Mouse (Mus musculus): Measurements from ENCODE around the gene Olfr429. TPM values are rescaled to one million over a fixed set of nuclear protein-coding genes. Genes with fewer than 3 reads are reported as not detected.
"Not testable (repeated sequence)": the region's sequence is repeated elsewhere in the genome, so short reads cannot be mapped to it uniquely, and the experiment has no call there.

Olfr429 gene
- polyA plus RNA-seq (2015; fragmentation: Nextera tagmentation; extraction: Ambion mirVana), result not detected in 2 replicates

DNA sequence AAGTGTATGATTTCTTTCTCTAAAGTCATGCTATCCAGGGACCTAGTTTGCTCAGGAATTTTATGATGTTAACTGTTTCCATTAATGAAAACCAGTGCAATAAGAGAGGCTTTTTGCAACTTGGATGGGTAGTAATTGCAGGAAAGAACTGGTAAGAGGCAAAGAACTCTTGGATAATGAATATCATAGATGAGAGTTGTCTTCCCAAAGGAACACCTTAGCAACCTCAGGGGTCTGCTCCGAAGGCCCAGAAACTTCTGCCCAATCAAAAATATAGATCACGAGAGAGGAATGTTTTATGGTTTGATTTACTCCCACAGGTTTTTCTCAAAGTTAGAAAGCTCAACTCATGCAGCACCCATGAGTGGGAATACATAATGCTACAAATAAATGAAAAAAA, at the start of gene Olfr429:
Olfr429 (plus strand) TSS at position 301 of the 400 bp plus-strand sequence.
- H3K9ac ChIP-seq (replicated peaks), result no peak within 1 kb of the TSS
- no peak within 1 kb of the TSS for H3K4me3 ChIP-seq
- whole genome bisulfite sequencing, result 92% methylated on average over 2 of the region's 2 CpGs

DNA sequence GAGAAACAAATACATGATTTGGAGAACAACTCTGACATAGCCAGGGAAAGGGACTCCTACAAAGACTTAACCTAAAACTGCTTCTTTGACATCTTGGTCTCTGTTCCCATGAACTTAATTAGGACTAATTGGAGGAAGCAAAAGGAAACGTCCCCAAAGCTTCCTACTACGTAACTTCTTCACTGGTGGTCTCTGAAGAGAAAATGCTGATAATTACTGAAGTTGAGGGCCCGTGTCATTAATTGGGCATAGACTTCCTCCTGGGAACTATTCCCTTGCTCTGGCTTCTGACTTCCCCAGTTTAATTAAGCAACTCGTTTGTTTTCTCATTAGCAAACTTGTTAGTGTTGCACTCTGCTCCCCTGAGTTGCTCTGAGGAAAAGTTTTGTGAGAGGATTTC, 48.3 kb upstream of the Olfr429 start:
- 22% methylated on average over 4 of the region's 4 CpGs for WGBS
- no peaks in the 10 kb centered on the region for H3K9me3 ChIP-seq
- no peak for ATAC-seq (replicated peaks)

More for the DNA sequence above, at the start of gene Olfr429:
- Histone ChIP-seq H3K4me1 (no peaks in the 10 kb centered on the region), H3K27ac (replicated peaks) (no peak within 1 kb of the TSS), H3K4me2 (replicated peaks) (no peak within 1 kb of the TSS), H3K36me3 (no peaks in the 10 kb centered on the region), H3K9me3 (no peaks in the 10 kb centered on the region), H3K27me3 (no peaks in the 10 kb centered on the region)
- no peak for ATAC-seq (replicated peaks)

DNA sequence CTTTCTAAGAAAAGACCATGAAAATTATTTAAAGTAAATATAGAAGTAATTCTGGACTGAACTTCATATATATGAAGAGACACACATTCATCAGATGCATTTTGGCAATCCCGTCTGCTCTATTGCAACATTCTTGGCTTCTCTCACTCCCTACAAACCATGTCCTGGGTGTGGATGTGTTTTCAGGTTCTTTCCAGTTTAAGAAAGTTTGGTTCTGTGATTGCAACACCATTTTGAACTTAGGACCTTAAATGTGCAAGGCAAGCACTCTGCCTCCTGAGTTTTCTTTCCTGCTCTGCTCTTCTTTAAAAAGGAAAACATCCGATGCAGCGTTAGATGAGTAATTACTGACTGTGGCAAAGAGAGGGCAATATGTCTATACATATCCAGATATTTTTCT, 45.7 kb upstream of the Olfr429 start:
- no peaks in the 10 kb centered on the region for H3K36me3 ChIP-seq
- H3K9ac ChIP-seq (replicated peaks), result no peak overlapping the region
- no peaks in the 10 kb centered on the region for H3K9me3 ChIP-seq
- H3K4me2 ChIP-seq (replicated peaks), result no peak overlapping the region
- WGBS, result 93% methylated on average over 3 of the region's 3 CpGs
- H3K27ac ChIP-seq (replicated peaks), result no peak overlapping the region
- H3K4me1 ChIP-seq, result no peaks in the 10 kb centered on the region
- H3K27me3 ChIP-seq, result no peaks in the 10 kb centered on the region
- H3K4me3 ChIP-seq, result no peak overlapping the region
- no peak for ATAC-seq (replicated peaks)

More for the DNA sequence above, 48.3 kb upstream of the Olfr429 start:
- no peak overlapping the region for H3K4me2 ChIP-seq (replicated peaks)
- H3K36me3 ChIP-seq, result no peaks in the 10 kb centered on the region
- no peak overlapping the region for H3K4me3 ChIP-seq
- no peak overlapping the region for H3K27ac ChIP-seq (replicated peaks)
- H3K4me1 ChIP-seq, result no peaks in the 10 kb centered on the region
- H3K9ac ChIP-seq (replicated peaks), result no peak overlapping the region
- H3K27me3 ChIP-seq, result no peaks in the 10 kb centered on the region

DNA sequence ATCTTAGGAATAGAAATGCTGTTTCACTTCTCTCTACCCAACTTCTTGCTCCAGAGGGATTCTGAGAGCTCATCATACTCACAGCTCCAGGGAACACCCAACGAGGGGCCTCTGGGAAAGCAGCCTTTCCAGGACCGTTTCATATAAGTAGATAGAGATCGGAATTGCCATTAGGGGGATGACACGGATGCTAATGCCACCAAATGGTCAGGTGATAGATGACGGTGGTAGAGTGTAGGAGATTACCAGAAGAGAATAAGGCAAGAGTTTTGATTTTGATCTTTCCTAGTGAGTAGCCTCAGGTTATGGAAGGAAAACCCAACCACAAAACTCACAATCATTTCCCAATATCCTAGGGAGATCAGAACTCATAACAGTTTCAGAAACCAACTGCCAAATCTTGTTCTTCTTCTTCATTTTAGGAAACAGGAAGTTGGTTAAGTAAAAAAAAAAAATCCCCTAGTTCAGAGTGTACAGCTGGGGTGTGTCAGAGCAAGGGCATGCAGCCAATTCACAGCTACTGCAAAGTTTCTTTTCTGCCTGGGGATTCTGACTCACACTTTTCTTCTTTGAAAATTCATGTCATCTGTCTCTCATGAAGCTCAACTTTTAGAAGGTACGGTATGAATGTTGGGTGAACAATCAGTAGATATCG, 43.5 kb upstream of the Olfr429 start, which contains the start of gene Olfr433:
Olfr433 (plus strand) TSS at position 183 of the 655 bp plus-strand sequence.
- H3K9me3 ChIP-seq, result no peaks in the 10 kb centered on the region
- no peaks in the 10 kb centered on the region for H3K27me3 ChIP-seq
- H3K4me2 ChIP-seq (replicated peaks), result no peak within 1 kb of the TSS
- H3K4me1 ChIP-seq, result no peaks in the 10 kb centered on the region
- no peak within 1 kb of the TSS for H3K4me3 ChIP-seq
- ATAC-seq (replicated peaks), result no peak
- H3K36me3 ChIP-seq, result no peaks in the 10 kb centered on the region
- WGBS, result 90% methylated on average over 7 of the region's 7 CpGs
- H3K27ac ChIP-seq (replicated peaks), result no peak within 1 kb of the TSS
- no peak within 1 kb of the TSS for H3K9ac ChIP-seq (replicated peaks)

DNA sequence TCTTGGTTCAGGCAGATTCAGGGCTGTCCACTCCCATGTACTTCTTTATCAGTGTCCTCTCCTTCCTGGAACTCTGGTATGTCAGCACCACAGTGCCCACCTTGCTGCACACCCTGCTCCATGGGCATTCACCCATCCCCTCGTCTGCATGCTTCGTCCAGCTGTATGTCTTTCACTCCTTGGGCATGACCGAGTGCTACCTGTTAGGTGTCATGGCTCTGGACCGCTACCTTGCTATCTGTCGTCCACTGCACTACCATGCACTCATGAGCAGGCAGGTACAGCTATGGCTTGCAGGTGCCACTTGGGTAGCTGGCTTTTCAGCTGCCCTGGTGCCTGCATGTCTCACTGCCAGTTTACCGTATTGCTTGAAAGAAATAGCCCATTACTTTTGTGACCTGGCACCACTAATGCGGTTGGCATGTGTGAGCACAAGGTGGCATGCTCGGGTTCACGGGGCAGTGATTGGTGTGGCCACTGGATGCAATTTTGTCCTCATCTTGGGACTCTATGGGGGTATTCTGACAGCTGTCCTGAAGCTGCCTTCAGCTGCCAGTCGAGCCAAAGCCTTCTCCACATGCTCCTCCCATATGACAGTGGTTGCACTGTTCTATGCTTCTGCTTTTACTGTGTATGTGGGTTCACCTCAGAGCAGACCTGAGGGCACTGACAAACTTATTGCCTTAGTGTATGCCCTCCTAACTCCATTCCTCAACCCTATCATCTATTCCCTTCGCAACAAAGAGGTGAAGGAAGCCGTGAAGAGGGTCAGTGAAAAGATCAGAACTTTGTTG, 41.8 kb upstream of the Olfr429 start:
- H3K9me3 ChIP-seq; H3K9ac ChIP-seq (replicated peaks); H3K4me1 ChIP-seq; H3K4me2 ChIP-seq (replicated peaks); H3K36me3 ChIP-seq; ATAC-seq (replicated peaks); H3K4me3 ChIP-seq; H3K27me3 ChIP-seq; H3K27ac ChIP-seq (replicated peaks): not testable (repeated sequence)
- WGBS, result 89% methylated on average over 12 of the region's 12 CpGs

DNA sequence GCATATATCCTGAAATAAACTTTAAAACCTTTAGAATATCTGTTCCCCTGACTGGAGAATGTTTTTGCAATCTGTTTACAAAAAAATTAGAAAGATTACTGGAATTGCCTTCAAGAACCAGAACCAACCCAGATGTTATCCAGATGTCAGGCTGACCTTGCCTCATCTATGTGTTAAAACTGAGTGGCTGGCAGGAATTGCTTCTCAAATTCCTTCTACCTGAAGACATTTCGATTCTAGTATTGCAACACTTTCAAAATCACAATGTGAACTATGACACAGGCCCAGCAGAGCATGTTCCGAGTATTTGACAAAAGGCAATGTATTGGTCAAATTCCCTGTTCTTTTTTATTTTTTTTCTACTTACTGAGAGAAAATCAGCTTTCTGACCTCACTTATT, 39.7 kb upstream of the Olfr429 start:
- no peaks in the 10 kb centered on the region for H3K27me3 ChIP-seq

DNA sequence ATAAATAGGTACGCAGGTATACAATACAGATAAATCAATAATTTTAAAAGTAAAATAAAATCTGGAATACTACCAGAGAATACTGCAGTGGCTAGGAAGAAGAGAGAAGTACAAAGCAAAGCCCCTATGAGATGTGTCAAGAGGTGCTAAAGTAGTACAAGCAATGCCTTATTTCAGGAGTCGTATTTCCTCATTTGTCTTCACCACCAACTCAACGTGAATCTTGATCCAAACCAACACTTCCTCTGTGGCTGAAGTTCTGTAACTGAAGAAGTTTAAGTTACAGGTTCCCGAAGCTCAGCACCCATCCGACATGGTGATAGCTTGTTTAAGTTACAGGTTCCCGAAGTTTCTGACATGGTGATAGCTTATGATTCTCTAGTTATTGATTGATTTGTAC, 35.9 kb upstream of the Olfr429 start:
- not testable (repeated sequence) for H3K9ac ChIP-seq (replicated peaks); ATAC-seq (replicated peaks); H3K27me3 ChIP-seq; H3K4me3 ChIP-seq; H3K9me3 ChIP-seq; H3K4me1 ChIP-seq; H3K36me3 ChIP-seq; H3K4me2 ChIP-seq (replicated peaks); H3K27ac ChIP-seq (replicated peaks)
- 89% methylated on average over 6 of the region's 6 CpGs for WGBS

More for the DNA sequence above, 39.7 kb upstream of the Olfr429 start:
- Histone ChIP-seq H3K9ac (replicated peaks) (no peak overlapping the region), H3K27ac (replicated peaks) (no peak overlapping the region), H3K4me3 (no peak overlapping the region), H3K36me3 (no peaks in the 10 kb centered on the region), H3K9me3 (no peaks in the 10 kb centered on the region), H3K4me1 (no peaks in the 10 kb centered on the region), H3K4me2 (replicated peaks) (no peak overlapping the region)
- whole genome bisulfite sequencing, result 77% methylated on average over 2 of the region's 2 CpGs
- ATAC-seq (replicated peaks), result no peak

DNA sequence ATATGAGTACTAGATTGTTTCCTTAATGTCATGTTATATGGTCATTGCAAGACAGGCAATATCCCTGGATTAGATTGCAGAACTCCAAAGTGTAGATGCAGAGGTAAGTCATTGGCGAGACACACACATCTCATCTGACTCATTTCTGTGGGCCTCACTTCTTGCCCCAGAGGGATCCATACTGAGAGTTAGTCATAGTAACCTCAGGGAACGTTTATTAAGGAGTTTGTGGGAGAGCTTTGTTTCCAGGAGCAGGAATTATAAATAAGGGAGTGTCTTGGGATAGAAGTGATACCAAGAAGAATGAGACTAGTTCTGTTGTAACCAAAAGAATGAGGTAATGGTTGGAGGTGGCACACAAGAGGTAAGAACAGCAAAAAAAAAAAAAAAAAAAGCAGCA, 35.2 kb upstream of the Olfr429 start, which contains the start of gene Olfr432:
Olfr432 (plus strand) TSS at position 313 of the 400 bp plus-strand sequence.
- H3K9ac ChIP-seq (replicated peaks), result no peak within 1 kb of the TSS
- no peaks in the 10 kb centered on the region for H3K27me3 ChIP-seq
- H3K36me3 ChIP-seq, result no peaks in the 10 kb centered on the region
- H3K4me1 ChIP-seq, result no peaks in the 10 kb centered on the region
- no peak within 1 kb of the TSS for H3K4me2 ChIP-seq (replicated peaks)
- no peaks in the 10 kb centered on the region for H3K9me3 ChIP-seq
- no peak for ATAC-seq (replicated peaks)
- no peak within 1 kb of the TSS for H3K27ac ChIP-seq (replicated peaks)
- 75% methylated on average over 2 of the region's 2 CpGs for WGBS
- no peak within 1 kb of the TSS for H3K4me3 ChIP-seq

DNA sequence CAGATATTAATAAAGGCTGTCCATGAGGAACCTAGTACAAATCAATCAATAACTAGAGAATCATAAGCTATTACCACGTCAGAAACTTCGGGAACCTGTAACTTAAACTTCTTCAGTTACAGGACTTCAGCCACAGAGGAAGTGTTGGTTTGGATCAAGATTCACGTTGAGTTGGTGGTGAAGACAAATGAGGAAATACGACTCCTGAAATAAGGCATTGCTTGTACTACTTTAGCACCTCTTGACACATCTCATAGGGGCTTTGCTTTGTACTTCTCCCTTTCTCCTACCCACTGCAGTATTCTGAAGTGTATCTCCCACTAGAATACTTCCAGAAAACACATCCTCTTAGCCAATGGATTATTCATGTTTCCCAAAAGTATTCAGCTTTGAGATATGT, 34.8 kb upstream of the Olfr429 start:
- not testable (repeated sequence) for H3K9me3 ChIP-seq; H3K4me3 ChIP-seq; ATAC-seq (replicated peaks); H3K27ac ChIP-seq (replicated peaks); H3K9ac ChIP-seq (replicated peaks); H3K4me2 ChIP-seq (replicated peaks); H3K27me3 ChIP-seq; H3K36me3 ChIP-seq; H3K4me1 ChIP-seq
- 87% methylated on average over 4 of the region's 4 CpGs for WGBS

DNA sequence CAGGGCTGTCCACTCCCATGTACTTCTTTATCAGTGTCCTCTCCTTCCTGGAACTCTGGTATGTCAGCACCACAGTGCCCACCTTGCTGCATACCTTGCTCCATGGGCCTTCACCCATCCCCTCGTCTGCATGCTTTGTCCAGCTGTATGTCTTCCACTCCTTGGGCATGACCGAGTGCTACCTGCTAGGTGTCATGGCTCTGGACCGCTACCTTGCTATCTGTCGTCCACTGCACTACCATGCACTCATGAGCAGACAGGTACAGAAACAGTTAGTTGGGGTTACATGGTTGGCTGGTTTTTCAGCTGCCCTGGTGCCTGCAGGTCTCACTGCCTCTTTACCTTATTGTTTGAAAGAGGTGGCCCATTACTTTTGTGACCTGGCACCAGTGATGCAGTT, 33.6 kb upstream of the Olfr429 start:
- Histone ChIP-seq H3K4me2 (replicated peaks) (no peak overlapping the region), H3K9me3 (no peaks in the 10 kb centered on the region), H3K4me1 (no peaks in the 10 kb centered on the region), H3K27me3 (no peaks in the 10 kb centered on the region), H3K36me3 (no peaks in the 10 kb centered on the region), H3K4me3 (no peak overlapping the region), H3K9ac (replicated peaks) (no peak overlapping the region), H3K27ac (replicated peaks) (no peak overlapping the region)
- no peak for ATAC-seq (replicated peaks)
- 87% methylated on average over 4 of the region's 4 CpGs for WGBS

DNA sequence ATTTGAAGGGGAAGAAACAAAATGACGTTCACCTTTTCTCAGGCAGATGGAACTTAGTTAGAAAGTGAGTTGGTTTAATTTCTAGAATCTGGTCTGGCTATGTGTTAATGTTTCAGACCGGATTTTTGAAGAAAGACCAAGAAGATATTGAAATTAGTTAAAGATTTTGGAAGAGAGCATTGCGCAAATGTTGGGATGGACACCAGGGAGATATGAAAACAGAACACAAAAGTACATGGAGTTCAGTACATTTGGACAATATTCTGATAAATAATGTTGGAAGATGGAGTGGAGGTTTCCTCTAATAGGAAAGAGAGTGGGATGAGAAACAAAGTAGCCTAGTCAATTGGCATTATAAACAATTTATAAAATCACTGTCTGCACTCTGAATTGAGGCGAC, 32.6 kb upstream of the Olfr429 start:
- no peaks in the 10 kb centered on the region for H3K36me3 ChIP-seq
- ATAC-seq (replicated peaks), result no peak
- no peaks in the 10 kb centered on the region for H3K27me3 ChIP-seq

DNA sequence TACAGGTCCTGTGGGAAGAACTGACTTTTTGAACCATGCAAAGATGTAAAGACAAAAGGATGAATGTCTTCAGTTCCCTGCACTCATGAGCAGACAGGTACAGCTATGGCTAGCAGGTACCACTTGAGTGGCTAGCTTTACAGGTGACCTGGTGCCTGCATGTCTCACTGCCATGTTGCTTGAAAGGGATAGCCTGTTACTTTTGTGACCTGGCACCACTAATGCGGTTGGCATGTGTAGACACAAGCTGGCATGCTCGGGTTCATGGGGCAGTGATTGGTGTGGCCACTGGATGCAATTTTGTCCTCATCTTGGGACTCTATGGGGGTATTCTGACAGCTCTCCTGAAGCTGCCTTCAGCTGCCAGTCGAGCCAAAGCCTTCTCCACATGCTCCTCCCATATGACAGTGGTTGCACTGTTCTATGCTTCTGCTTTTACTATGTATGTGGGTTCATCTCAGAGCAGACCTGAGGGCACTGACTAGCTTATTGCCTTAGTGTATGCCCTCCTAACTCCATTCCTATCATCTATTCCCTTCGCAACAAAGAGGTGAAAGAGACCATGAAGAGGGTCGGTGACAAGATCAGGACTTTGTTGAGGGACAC, 32.1 kb upstream of the Olfr429 start:
- Histone ChIP-seq H3K4me1 (no peaks in the 10 kb centered on the region), H3K4me2 (replicated peaks) (no peak overlapping the region), H3K27me3 (no peaks in the 10 kb centered on the region), H3K9me3 (no peaks in the 10 kb centered on the region), H3K9ac (replicated peaks) (no peak overlapping the region), H3K27ac (replicated peaks) (no peak overlapping the region), H3K4me3 (no peak overlapping the region), H3K36me3 (no peaks in the 10 kb centered on the region)
- no peak for ATAC-seq (replicated peaks)
- WGBS, result 80% methylated on average over 5 of the region's 5 CpGs

More for the DNA sequence above, 32.6 kb upstream of the Olfr429 start:
- Histone ChIP-seq H3K4me3 (no peak overlapping the region), H3K4me2 (replicated peaks) (no peak overlapping the region), H3K9ac (replicated peaks) (no peak overlapping the region), H3K9me3 (no peaks in the 10 kb centered on the region), H3K4me1 (no peaks in the 10 kb centered on the region), H3K27ac (replicated peaks) (no peak overlapping the region)
- 89% methylated on average over 4 of the region's 4 CpGs for WGBS
